Mouse (Mus musculus): Measurements from ENCODE around the gene Epha3. TPM values are rescaled to one million over a fixed set of nuclear protein-coding genes. Genes with fewer than 3 reads are reported as not detected.

Epha3 gene
- total and polyA plus RNA-seq, 3 experiments = 0.39 to 0.48 (median 0.44) TPM

DNA sequence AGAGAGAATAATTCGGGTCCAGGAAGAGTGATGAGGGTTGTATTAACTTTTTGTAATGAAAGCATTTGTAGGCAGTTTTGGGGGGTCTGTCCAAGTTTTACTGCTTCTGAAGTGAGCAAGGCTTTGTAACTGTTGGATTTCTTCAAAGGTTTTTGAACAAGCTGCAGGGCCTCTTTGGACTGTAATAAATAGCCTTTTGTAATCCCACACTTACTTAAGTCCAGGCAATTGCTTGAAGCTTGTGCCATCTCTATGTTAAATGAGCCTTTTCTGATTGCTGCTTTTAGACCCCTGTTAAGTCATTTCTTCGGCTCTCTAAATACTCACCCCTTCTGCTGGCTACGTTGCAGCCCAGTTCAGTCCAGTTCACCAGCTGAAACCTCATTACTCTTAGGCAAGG is 248.6 kb downstream of the Epha3 start:
- H3K79me2 ChIP-seq (replicated peaks; ENCODE audit: control insufficient read depth, insufficient read depth, low read length) = no peaks in the 10 kb centered on the region
- H3K4me3 ChIP-seq = no peak overlapping the region
- 83% methylated on average over 3 of the region's 3 CpGs for WGBS
- no peaks in the 10 kb centered on the region for H3K36me3 ChIP-seq (ENCODE audit: control insufficient read depth, insufficient read depth, low read length)
- TF ChIP-seq CTCF (IDR thresholded peaks at IDR 0.05) (no peak), POLR2A (IDR thresholded peaks at IDR 0.05; ENCODE audit: insufficient read depth, low read depth, low read length) (no peak), EP300 (IDR thresholded peaks at IDR 0.05; ENCODE audit: insufficient read depth, low read depth, low read length) (no peak)
- no peak overlapping the region for H3K27ac ChIP-seq
- H3K4me1 ChIP-seq (ENCODE audit: control insufficient read depth, insufficient read depth, low read length) = no peaks in the 10 kb centered on the region
- H3K9ac ChIP-seq (ENCODE audit: low read depth, low read length) = no peak overlapping the region
- DNase-seq = no peak
- H3K27me3 ChIP-seq (ENCODE audit: control insufficient read depth, insufficient read depth, low read length) = no peaks in the 10 kb centered on the region
- intact Hi-C loops (cut with DNase I) = no loop called here

DNA sequence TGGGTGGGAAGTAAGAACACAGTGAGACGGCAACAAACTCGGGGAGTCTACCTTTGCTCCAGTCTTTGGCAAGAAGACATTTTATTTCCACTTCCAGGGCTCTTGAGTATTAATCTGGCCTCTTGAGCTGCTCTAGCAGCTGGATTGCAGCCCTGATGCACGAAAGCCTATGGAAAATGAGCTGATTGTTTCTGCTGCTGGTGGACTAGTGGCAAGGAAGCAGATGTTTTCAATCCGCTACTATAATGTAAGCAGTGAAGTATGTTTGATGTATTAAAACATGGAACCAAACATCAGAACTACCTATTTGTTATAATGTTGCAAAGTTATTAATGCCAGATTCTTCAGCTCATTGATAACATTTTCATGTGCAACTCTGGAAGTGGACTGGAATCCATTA is 251.0 kb downstream of the Epha3 start:
- intact Hi-C loops (cut with DNase I) = no loop called here
- no peak overlapping the region for H3K9ac ChIP-seq (ENCODE audit: low read depth, low read length)
- H3K36me3 ChIP-seq (ENCODE audit: control insufficient read depth, insufficient read depth, low read length) = no peaks in the 10 kb centered on the region
- no peaks in the 10 kb centered on the region for H3K4me1 ChIP-seq (ENCODE audit: control insufficient read depth, insufficient read depth, low read length)
- H3K27me3 ChIP-seq (ENCODE audit: control insufficient read depth, insufficient read depth, low read length) = no peaks in the 10 kb centered on the region
- H3K27ac ChIP-seq = no peak overlapping the region
- 49% methylated on average over 4 of the region's 4 CpGs for WGBS
- TF ChIP-seq EP300 (IDR thresholded peaks at IDR 0.05; ENCODE audit: insufficient read depth, low read depth, low read length) (no peak), POLR2A (IDR thresholded peaks at IDR 0.05; ENCODE audit: insufficient read depth, low read depth, low read length) (no peak), CTCF (IDR thresholded peaks at IDR 0.05) (no peak)
- DNase-seq = no peak
- no peak overlapping the region for H3K4me3 ChIP-seq
- H3K79me2 ChIP-seq (replicated peaks; ENCODE audit: control insufficient read depth, insufficient read depth, low read length) = no peaks in the 10 kb centered on the region

DNA sequence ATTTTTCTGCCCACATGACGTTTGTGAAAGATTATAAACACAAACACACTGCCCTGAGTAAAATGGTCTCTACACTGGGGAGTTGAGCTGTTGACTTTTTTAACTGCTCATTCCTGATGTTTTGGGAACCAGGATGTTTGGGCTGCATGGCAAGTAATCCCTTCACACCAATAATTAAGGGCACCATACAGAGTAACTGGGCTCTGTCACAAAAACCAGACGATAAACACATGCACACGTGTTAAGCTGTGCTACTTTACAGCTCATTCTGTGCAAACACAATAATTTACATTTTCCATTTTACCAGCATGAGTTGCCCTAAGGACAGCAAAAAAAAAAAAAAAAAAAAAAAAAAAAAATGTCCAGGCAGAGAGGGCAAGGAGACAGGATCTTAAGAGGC is 263.7 kb downstream of the Epha3 start:
- H3K36me3 ChIP-seq (ENCODE audit: control insufficient read depth, insufficient read depth, low read length) = no peaks in the 10 kb centered on the region
- no peak overlapping the region for H3K9ac ChIP-seq (ENCODE audit: low read depth, low read length)
- intact Hi-C loops (cut with DNase I) = no loop called here
- no peaks in the 10 kb centered on the region for H3K27me3 ChIP-seq (ENCODE audit: control insufficient read depth, insufficient read depth, low read length)
- H3K4me3 ChIP-seq = no peak overlapping the region
- no peak for DNase-seq
- no peak for TF ChIP-seq CTCF (IDR thresholded peaks at IDR 0.05)
- no peak for TF ChIP-seq POLR2A (IDR thresholded peaks at IDR 0.05; ENCODE audit: insufficient read depth, low read depth, low read length)
- no peak for TF ChIP-seq EP300 (IDR thresholded peaks at IDR 0.05; ENCODE audit: insufficient read depth, low read depth, low read length)
- no peaks in the 10 kb centered on the region for H3K4me1 ChIP-seq (ENCODE audit: control insufficient read depth, insufficient read depth, low read length)
- H3K27ac ChIP-seq = no peak overlapping the region
- no peaks in the 10 kb centered on the region for H3K79me2 ChIP-seq (replicated peaks; ENCODE audit: control insufficient read depth, insufficient read depth, low read length)
- 68% methylated on average over 3 of the region's 3 CpGs for WGBS

DNA sequence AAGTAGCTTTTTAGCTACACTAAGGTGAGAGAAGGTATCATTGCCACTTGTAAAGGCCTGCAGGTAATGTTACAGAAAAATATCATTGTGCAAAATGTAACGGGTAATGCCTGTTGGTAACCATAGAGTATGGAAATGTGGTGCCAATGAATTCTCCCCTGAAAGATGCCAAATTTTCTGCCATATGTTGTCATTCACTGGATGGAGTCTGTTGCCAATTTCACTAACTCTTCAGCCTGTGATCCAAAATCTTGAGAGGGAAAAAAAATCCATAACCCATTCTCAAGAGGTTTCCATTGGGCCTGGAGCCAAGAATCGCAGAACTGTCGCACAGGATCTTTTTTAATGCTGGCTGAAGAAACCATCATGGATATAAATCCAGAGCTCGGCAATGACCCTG is 269.3 kb downstream of the Epha3 start:
- intact Hi-C loops (cut with DNase I) = no loop called here
- 67% methylated on average over 4 of the region's 4 CpGs for WGBS
- TF ChIP-seq POLR2A (IDR thresholded peaks at IDR 0.05; ENCODE audit: insufficient read depth, low read depth, low read length) (no peak), CTCF (IDR thresholded peaks at IDR 0.05) (no peak), EP300 (IDR thresholded peaks at IDR 0.05; ENCODE audit: insufficient read depth, low read depth, low read length) (no peak)

DNA sequence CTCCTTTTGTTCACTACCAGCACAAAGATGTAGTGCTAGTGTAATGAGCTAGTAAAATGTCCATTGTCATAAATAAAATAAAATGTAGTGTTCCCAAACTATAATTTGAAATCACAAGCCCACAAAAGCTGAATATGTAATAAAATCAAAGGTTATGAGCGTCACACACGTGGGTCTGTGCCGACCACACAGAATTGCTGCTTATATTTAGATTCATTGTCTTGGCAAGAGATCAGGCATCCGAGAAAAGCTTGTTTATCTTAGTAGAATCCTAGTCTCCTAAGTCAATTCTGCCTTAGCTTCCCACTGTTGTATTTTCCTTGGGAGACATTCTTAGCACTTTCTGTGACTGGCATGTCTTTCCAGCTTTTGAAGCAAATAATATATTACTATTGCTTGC is 294.2 kb downstream of the Epha3 start:
- Histone ChIP-seq H3K27ac (no peak overlapping the region), H3K36me3 (ENCODE audit: control insufficient read depth, insufficient read depth, low read length) (no peaks in the 10 kb centered on the region), H3K79me2 (replicated peaks; ENCODE audit: control insufficient read depth, insufficient read depth, low read length) (no peaks in the 10 kb centered on the region), H3K9ac (ENCODE audit: low read depth, low read length) (no peak overlapping the region), H3K27me3 (ENCODE audit: control insufficient read depth, insufficient read depth, low read length) (no peaks in the 10 kb centered on the region), H3K4me3 (no peak overlapping the region), H3K4me1 (ENCODE audit: control insufficient read depth, insufficient read depth, low read length) (no peaks in the 10 kb centered on the region)
- WGBS = 59% methylated on average over 4 of the region's 4 CpGs
- no peak for DNase-seq
- no peak for TF ChIP-seq CTCF (IDR thresholded peaks at IDR 0.05)
- TF ChIP-seq EP300 (IDR thresholded peaks at IDR 0.05; ENCODE audit: insufficient read depth, low read depth, low read length) = no peak
- TF ChIP-seq POLR2A (IDR thresholded peaks at IDR 0.05; ENCODE audit: insufficient read depth, low read depth, low read length) = no peak
- intact Hi-C loops (cut with DNase I) = no loop called here

More for the DNA sequence above, 269.3 kb downstream of the Epha3 start:
- Histone ChIP-seq H3K36me3 (ENCODE audit: control insufficient read depth, insufficient read depth, low read length) (no peaks in the 10 kb centered on the region), H3K27me3 (ENCODE audit: control insufficient read depth, insufficient read depth, low read length) (no peaks in the 10 kb centered on the region), H3K9ac (ENCODE audit: low read depth, low read length) (no peak overlapping the region), H3K27ac (no peak overlapping the region), H3K4me3 (no peak overlapping the region), H3K79me2 (replicated peaks; ENCODE audit: control insufficient read depth, insufficient read depth, low read length) (no peaks in the 10 kb centered on the region), H3K4me1 (ENCODE audit: control insufficient read depth, insufficient read depth, low read length) (no peaks in the 10 kb centered on the region)
- DNase-seq = no peak

DNA sequence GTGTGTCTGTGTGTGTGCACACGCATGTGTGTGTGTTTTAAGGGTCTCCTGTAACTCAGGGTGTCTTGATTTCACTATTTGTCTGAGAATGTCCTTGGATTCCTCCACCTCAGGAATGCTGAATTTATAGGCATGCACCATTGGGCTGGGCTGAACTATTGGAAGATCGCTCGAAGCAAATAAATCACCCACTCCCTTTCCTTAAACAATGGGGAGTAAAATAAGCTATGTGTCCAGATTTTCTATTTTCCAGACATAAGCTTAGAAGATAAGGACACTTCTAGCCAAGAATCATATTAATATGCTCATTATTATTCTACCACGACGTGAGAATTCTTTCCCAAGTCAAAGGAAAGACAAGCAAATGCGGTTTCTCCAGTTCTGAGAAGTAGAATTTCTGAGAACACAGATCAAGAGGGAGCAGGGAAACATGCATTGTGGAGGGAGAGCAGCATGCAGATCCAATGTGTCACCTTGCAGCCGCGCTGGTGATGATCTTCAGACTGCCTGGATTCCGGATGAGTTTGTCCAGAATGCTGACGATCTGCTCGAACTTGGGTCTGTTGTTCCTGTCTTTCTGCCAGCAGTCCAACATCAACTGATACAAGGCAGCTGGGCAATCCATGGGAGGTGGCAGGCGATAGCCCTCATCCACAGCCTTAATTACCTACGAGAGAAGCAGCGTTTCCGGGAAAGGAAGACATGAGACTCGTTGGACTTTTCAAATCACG is 297.7 kb downstream of the Epha3 start:
- Histone ChIP-seq H3K4me1 (ENCODE audit: control insufficient read depth, insufficient read depth, low read length) (no peaks in the 10 kb centered on the region), H3K36me3 (ENCODE audit: control insufficient read depth, insufficient read depth, low read length) (no peaks in the 10 kb centered on the region), H3K9ac (ENCODE audit: low read depth, low read length) (no peak overlapping the region), H3K27ac (no peak overlapping the region), H3K79me2 (replicated peaks; ENCODE audit: control insufficient read depth, insufficient read depth, low read length) (no peaks in the 10 kb centered on the region), H3K27me3 (ENCODE audit: control insufficient read depth, insufficient read depth, low read length) (no peaks in the 10 kb centered on the region), H3K4me3 (no peak overlapping the region)
- no peak for DNase-seq
- intact Hi-C loops (cut with DNase I) = no loop called here
- TF ChIP-seq CTCF (IDR thresholded peaks at IDR 0.05) (no peak), POLR2A (IDR thresholded peaks at IDR 0.05; ENCODE audit: insufficient read depth, low read depth, low read length) (no peak), EP300 (IDR thresholded peaks at IDR 0.05; ENCODE audit: insufficient read depth, low read depth, low read length) (no peak)
- 67% methylated on average over 17 of the region's 17 CpGs for WGBS
